Mouse (Mus musculus) MEL (cell line): ENCODE measurements around the gene Gzf1. TPM values are rescaled to one million over a fixed set of nuclear protein-coding genes. Genes with fewer than 3 reads are reported as not detected.

Experiments
- DNase-seq: peaks from one replicate; pipeline ENCODE4 v3.0.0; 2011; ENCODE audit warnings: low read depth, low spot score
- H3K27ac ChIP-seq: 2 replicates; pipeline ENCODE4 v1.5.1; 2012; ENCODE audit warnings: low read depth, mild to moderate bottlenecking, control low read depth, low read length, moderate library complexity; ENCODE audit not compliant: control insufficient read depth
- H3K27me3 ChIP-seq, 2 experiments: fragments of 150-350 bp in 1 of 2; sonication (generic) in 1 of 2; 2 replicates each; pipeline ENCODE4 v1.6.1; 2012; ENCODE audit warnings: low read length in 2 of 2, mild to moderate bottlenecking in 2 of 2, improper control_type of control experiment in 1 of 2, moderate library complexity in 1 of 2; ENCODE audit not compliant: insufficient read depth in 2 of 2, control insufficient read depth in 1 of 2
- H3K36me3 ChIP-seq, 2 experiments: 2 replicates each; pipeline ENCODE4 v1.6.1; 2012 to 2014; ENCODE audit warnings: low read length in 2 of 2, improper control_type of control experiment in 1 of 2, inconsistent platforms in 1 of 2, mild to moderate bottlenecking in 1 of 2; ENCODE audit not compliant: insufficient read depth in 2 of 2, control insufficient read depth in 1 of 2
- H3K4me1 ChIP-seq, 2 experiments: fragments of 150-350 bp in 1 of 2; sonication (generic) in 1 of 2; 2 replicates each; pipeline ENCODE4 v1.6.1; 2012; ENCODE audit warnings: low read length in 2 of 2, improper control_type of control experiment in 1 of 2, mild to moderate bottlenecking in 1 of 2; ENCODE audit not compliant: insufficient read depth in 2 of 2, control insufficient read depth in 1 of 2
- H3K4me3 ChIP-seq, 2 experiments: fragments of 150-350 bp in 1 of 2; sonication (generic) in 1 of 2; 2 replicates each; pipeline ENCODE4 v1.5.1; 2012; ENCODE audit warnings: low read depth in 2 of 2, low read length in 2 of 2, mild to moderate bottlenecking in 2 of 2, moderate library complexity in 2 of 2, control low read depth in 1 of 2, improper control_type of control experiment in 1 of 2; ENCODE audit not compliant: control insufficient read depth in 1 of 2, insufficient read depth in 1 of 2
- H3K79me2 ChIP-seq: 2 replicates; pipeline ENCODE4 v1.6.1; 2012; ENCODE audit warnings: mild to moderate bottlenecking, low read length, moderate library complexity; ENCODE audit not compliant: control insufficient read depth, poor library complexity, insufficient read depth
- H3K9ac ChIP-seq: 2 replicates; pipeline ENCODE4 v1.6.1; 2012; ENCODE audit warnings: low read depth, mild to moderate bottlenecking, control low read depth, low read length, moderate library complexity; ENCODE audit not compliant: control insufficient read depth, poor library complexity, severe bottlenecking
- H3K9me3 ChIP-seq: fragments of 150-350 bp; sonication (generic); replicated peaks from 2 replicates; pipeline ENCODE4 v1.6.1; 2012; ENCODE audit warnings: mild to moderate bottlenecking, low read length, improper control_type of control experiment, moderate library complexity; ENCODE audit not compliant: insufficient read depth
- BHLHE40 ChIP-seq: IDR thresholded peaks from 2 replicates; pipeline ENCODE4 v1.6.1; 2012; ENCODE audit warnings: low read depth, mild to moderate bottlenecking, inconsistent platforms, low read length, improper control_type of control experiment, borderline replicate concordance
- CHD2 ChIP-seq: IDR thresholded peaks from 2 replicates; pipeline ENCODE4 v1.6.1; 2011; ENCODE audit warnings: low read length, improper control_type of control experiment
- CTCF ChIP-seq, 3 experiments: IDR thresholded peaks in 2 of 3; conservative IDR thresholded peaks in 1 of 3; 2 replicates each; pipeline ENCODE4 v1.5.1; 2011 to 2012; ENCODE audit warnings: low read length in 3 of 3, low read depth in 2 of 3, mild to moderate bottlenecking in 2 of 3, improper control_type of control experiment in 1 of 3, inconsistent platforms in 1 of 3, mixed read lengths in 1 of 3, moderate library complexity in 1 of 3; ENCODE audit not compliant: control insufficient read depth in 1 of 3, insufficient read depth in 1 of 3, poor library complexity in 1 of 3, severe bottlenecking in 1 of 3
- GATA1 ChIP-seq: IDR thresholded peaks from 2 replicates; pipeline ENCODE4 v1.6.1; 2011; ENCODE audit warnings: low read depth, low read length, improper control_type of control experiment
- HCFC1 ChIP-seq: IDR thresholded peaks from 2 replicates; pipeline ENCODE4 v1.6.1; 2012; ENCODE audit warnings: low read depth, mild to moderate bottlenecking, inconsistent platforms, low read length, improper control_type of control experiment, moderate library complexity
- JUND ChIP-seq: IDR thresholded peaks from 2 replicates; pipeline ENCODE4 v1.6.1; 2011; ENCODE audit warnings: low read depth, mild to moderate bottlenecking, improper control_type of control experiment, low read length
- MAX ChIP-seq: IDR thresholded peaks from 2 replicates; pipeline ENCODE4 v1.6.1; 2011; ENCODE audit warnings: low read length, improper control_type of control experiment
- MEF2A ChIP-seq: IDR thresholded peaks from 2 replicates; pipeline ENCODE4 v1.6.1; 2014; ENCODE audit warnings: low read depth, mild to moderate bottlenecking, inconsistent platforms, low read length, improper control_type of control experiment; ENCODE audit not compliant: poor library complexity, insufficient replicate concordance, severe bottlenecking; ENCODE audit errors: extremely low read depth
- MXI1 ChIP-seq: IDR thresholded peaks from 2 replicates; pipeline ENCODE4 v1.6.1; 2011; ENCODE audit warnings: mild to moderate bottlenecking, low read depth, low read length, improper control_type of control experiment
- MYB ChIP-seq: IDR thresholded peaks from 2 replicates; pipeline ENCODE4 v1.6.1; 2011; ENCODE audit warnings: mild to moderate bottlenecking, low read depth, low read length, improper control_type of control experiment
- NELFE ChIP-seq: IDR thresholded peaks from 2 replicates; pipeline ENCODE4 v1.6.1; 2011; ENCODE audit warnings: low read depth, low read length, improper control_type of control experiment
- NRF1 ChIP-seq: IDR thresholded peaks from 2 replicates; pipeline ENCODE4 v1.6.1; 2014; ENCODE audit warnings: low read depth, mild to moderate bottlenecking, inconsistent platforms, low read length, improper control_type of control experiment, moderate library complexity; ENCODE audit not compliant: poor library complexity, insufficient read depth, severe bottlenecking
- POLR2A ChIP-seq, 2 experiments: IDR thresholded peaks; 2 replicates each; pipeline ENCODE4 v1.6.1; 2011 to 2012; ENCODE audit warnings: low read length in 2 of 2, mild to moderate bottlenecking in 2 of 2, control low read depth in 1 of 2, improper control_type of control experiment in 1 of 2, low read depth in 1 of 2, moderate library complexity in 1 of 2; ENCODE audit not compliant: control insufficient read depth in 1 of 2, insufficient read depth in 1 of 2, poor library complexity in 1 of 2
- POLR2AphosphoS2 ChIP-seq: IDR thresholded peaks from 2 replicates; pipeline ENCODE4 v1.6.1; 2011; ENCODE audit warnings: low read length, improper control_type of control experiment
- TBP ChIP-seq: IDR thresholded peaks from 2 replicates; pipeline ENCODE4 v1.8.0; 2011; ENCODE audit warnings: low read depth, low read length, improper control_type of control experiment
- USF1 ChIP-seq: IDR thresholded peaks from 2 replicates; pipeline ENCODE4 v1.6.1; 2014; ENCODE audit warnings: low read depth, mild to moderate bottlenecking, inconsistent platforms, low read length, improper control_type of control experiment, moderate library complexity
- ZC3H11A ChIP-seq: IDR thresholded peaks from 2 replicates; pipeline ENCODE4 v1.6.1; 2012; ENCODE audit warnings: low read depth, mild to moderate bottlenecking, inconsistent platforms, low read length, improper control_type of control experiment
- ZNF384 ChIP-seq: IDR thresholded peaks from 2 replicates; pipeline ENCODE4 v1.6.1; 2012; ENCODE audit warnings: low read depth, mild to moderate bottlenecking, inconsistent platforms, low read length, improper control_type of control experiment
- polyA plus RNA-seq, 2 experiments: library from polyadenylated mRNA; stranded (reverse) in 1 of 2; unstranded in 1 of 2; fragments of >175 nt in 1 of 2; fragments of >200 nt in 1 of 2; gene quantifications; 2 replicates each; pipeline versions ENCODE4 v1.2.1 to v1.2.4; 2012; ENCODE audit warnings: low replicate concordance in 2 of 2, low read depth in 1 of 2; ENCODE audit not compliant: insufficient read length in 2 of 2, insufficient read depth in 1 of 2, missing spikeins in 1 of 2
- total RNA-seq: library from RNA; depleted of rRNA; stranded (reverse); fragments of 300-350 nt; gene quantifications from 2 replicates; pipeline ENCODE4 v1.2.3, GENCODE M21; 2012

The Gzf1 gene
- total and polyA plus RNA-seq, 3 experiments, result 9.9 to 17.7 TPM; not detected in 1

DNA sequence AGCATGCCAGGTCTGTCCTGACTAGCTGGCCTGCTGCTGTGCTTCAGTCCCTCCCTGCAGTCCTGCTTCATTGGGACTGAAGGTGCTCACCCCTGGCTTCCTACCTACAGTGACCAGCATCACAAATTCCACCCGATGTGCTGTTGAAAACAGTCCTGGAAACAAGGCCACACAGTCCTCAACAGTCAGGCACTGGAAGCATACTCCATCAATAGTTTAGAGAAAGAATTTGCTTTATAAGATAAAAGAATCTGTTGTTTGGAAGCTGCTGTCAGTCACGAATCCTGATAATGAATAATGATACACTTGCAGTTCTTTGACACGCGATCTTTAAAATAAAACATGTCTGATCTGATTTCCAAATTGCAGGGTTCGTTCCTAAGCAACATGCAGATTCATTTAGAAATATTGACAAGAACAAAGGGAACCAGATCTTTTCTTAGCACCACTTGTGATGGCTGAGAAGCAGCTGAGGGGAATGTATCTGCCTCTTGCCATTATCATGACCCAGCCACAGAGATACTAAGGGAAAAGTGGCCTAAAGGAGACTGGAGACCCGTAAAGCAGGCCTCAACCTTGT, 36.3 kb upstream of the Gzf1 start:
- no peak for DNase-seq
- Histone ChIP-seq H3K36me3 (no peaks in the 10 kb centered on the region), H3K79me2 (no peaks in the 10 kb centered on the region), H3K27ac (no peak overlapping the region), H3K4me1 (no peaks in the 10 kb centered on the region), H3K27me3 (no peaks in the 10 kb centered on the region; a peak in 1 of 4 replicates), H3K4me3 (no peak overlapping the region), H3K9me3 (no peaks in the 10 kb centered on the region), H3K9ac (no peak overlapping the region)
- TF ChIP-seq NELFE (no peak), MEF2A (no peak), MAX (no peak), MXI1 (no peak), NRF1 (no peak), ZNF384 (no peak)

DNA sequence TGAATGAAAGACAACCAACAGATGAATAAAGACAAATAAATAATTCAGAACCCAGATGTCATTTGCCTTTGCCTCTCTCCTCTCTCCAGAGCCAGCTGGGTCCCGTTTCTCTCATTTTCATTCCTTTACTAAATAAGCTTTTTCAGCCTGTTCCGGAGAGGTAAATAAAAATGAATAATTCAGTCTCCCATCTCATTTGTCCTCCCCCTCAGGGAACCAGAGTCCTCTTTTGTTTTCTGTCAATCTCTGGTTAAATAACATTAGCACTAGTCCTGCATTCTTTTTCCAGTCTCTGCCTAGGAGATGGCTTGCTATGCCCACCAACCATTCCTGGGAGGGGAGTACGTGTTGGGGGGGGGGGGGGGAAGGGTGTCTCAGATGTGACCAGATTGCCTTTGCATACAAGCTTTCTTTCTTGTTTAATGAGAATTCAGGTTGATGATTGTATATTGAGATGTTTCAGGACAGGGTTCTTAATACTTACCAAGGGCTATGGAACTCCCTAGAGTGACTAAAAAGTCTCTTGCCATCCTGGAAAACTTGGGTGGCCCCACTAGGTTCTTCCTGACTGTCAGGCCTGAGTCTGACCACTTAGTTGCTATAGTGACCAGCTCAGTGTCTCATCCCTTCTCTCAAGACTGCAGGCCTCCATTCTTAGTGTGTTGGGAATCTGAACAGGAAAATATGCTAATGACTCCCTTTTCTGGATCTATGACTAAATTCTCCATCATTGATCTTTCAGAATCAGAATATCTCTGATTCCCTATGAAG, 30.1 kb upstream of the Gzf1 start:
- Histone ChIP-seq H3K4me1 (no peaks in the 10 kb centered on the region), H3K9me3 (no peaks in the 10 kb centered on the region), H3K27ac (no peak overlapping the region), H3K9ac (no peak overlapping the region), H3K79me2 (no peaks in the 10 kb centered on the region)
- TF ChIP-seq GATA1, result no peak
- TF ChIP-seq JUND, result no peak
- no peak for TF ChIP-seq BHLHE40
- no peak for TF ChIP-seq CTCF (IDR thresholded peaks at IDR 0.05 in 2 of 3, conservative IDR thresholded peaks at IDR 0.05 in 1 of 3; ENCODE audit: control insufficient read depth in 1 of 3, insufficient read depth in 1 of 3, low read depth in 2 of 3, low read length in 3 of 3, poor library complexity in 1 of 3, severe bottlenecking in 1 of 3)
- no peak for TF ChIP-seq CHD2
- no peak for TF ChIP-seq POLR2AphosphoS2
- no peak for TF ChIP-seq HCFC1
- no peak for TF ChIP-seq MYB
- TF ChIP-seq TBP, result no peak
- TF ChIP-seq ZC3H11A, result no peak
- no peak for TF ChIP-seq MEF2A
- no peak for TF ChIP-seq USF1
- no peak for TF ChIP-seq MAX
- TF ChIP-seq POLR2A (IDR thresholded peaks at IDR 0.05; ENCODE audit: control insufficient read depth in 1 of 2, insufficient read depth in 1 of 2, low read depth in 1 of 2, low read length in 2 of 2, poor library complexity in 1 of 2), result no peak
- TF ChIP-seq, all 39 proteins: peak for 0
- Histone ChIP-seq H3K36me3 (no peaks in the 10 kb centered on the region), H3K27me3 (no peaks in the 10 kb centered on the region), H3K4me3 (no peak overlapping the region)
- no peak for DNase-seq
